Mouse (Mus musculus): ENCODE results near the gene Gm8126. TPM values are rescaled to one million over a fixed set of nuclear protein-coding genes. Genes with fewer than 3 reads are reported as not detected.

The Gm8126 gene
- total RNA-seq, 2 experiments from 2014 or later = 0.64 to 1.3 TPM

Other genes starting within 250 kb of the Gm8126 start
- not detected for gene Gm10376, start 243.0 kb upstream of the Gm8126 start, total RNA-seq (2021)
- not detected for gene Gm8094, start 182.0 kb upstream of the Gm8126 start, total RNA-seq (2021)
- gene Gm8104, start 158.0 kb upstream of the Gm8126 start, total RNA-seq (2021) = under 1 TPM; 0.57 to 0.64 TPM
- 1 to 10 TPM in 1 of 2 experiments, under 1 TPM in 1; 0.78 to 1.2 TPM for gene Gm7233, start 78.8 kb upstream of the Gm8126 start, total RNA-seq (2021)
- gene Gm8122, start 23.3 kb upstream of the Gm8126 start, total RNA-seq (2021) = not detected
- under 1 TPM in 1 of 2 experiments, not detected in 1; 0.23 TPM for gene Gm9732, start 16.4 kb downstream of the Gm8126 start, total RNA-seq (2021)
- not detected for gene Gm8127, start 35.2 kb downstream of the Gm8126 start, total RNA-seq (2021)
- not detected for gene 1700001F09Rik, start 89.2 kb downstream of the Gm8126 start, total RNA-seq (2021)
- gene Gm8138, start 157.7 kb downstream of the Gm8126 start, total RNA-seq (2021) = not detected

All from left cerebral cortex, postnatal 25 days (tissue).